Mouse (Mus musculus) cerebellum, postnatal 25 days (tissue): ENCODE data around the gene Uaca.
A peak's percentile ranks its signal among the peaks of the same experiment; 100 is the strongest.
"Not testable (repeated sequence)": the region's sequence is repeated elsewhere in the genome, so short reads cannot be mapped to it uniquely, and the experiment has no call there.

ENCODE experiments used
- DNase-seq, 2 experiments: peaks; one replicate each; pipeline ENCODE4 v3.0.0; 2021; ENCODE audit warnings: mixed read lengths in 2 of 2

The Uaca gene

DNA sequence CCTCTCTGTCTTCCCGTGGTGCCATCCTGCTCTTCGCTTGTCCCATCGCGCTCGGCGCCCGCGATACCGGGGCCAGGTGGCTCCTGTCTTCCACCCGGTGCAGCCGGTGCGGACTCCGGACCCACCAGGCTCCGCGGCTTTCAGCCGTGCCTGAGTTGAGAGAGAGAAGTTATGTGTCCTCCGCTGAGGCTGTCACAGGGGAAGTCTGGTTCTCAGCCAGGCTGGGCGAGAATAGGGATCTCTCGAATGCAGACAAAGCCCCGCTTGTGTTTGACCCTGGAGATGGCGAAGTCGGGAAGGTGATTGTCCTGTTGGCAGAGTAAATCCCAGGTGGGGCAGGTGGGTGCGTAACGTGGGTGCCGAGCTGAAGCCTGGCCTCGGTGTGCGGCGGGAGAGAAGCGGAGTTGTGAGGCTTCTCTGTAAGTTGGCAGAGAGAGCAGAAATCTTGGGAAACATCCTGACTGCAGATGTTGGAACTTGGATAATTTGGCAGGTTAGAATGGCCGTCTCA is 554 bp downstream of the Uaca start:
- DNase-seq, result peak; percentile 37 to 49

DNA sequence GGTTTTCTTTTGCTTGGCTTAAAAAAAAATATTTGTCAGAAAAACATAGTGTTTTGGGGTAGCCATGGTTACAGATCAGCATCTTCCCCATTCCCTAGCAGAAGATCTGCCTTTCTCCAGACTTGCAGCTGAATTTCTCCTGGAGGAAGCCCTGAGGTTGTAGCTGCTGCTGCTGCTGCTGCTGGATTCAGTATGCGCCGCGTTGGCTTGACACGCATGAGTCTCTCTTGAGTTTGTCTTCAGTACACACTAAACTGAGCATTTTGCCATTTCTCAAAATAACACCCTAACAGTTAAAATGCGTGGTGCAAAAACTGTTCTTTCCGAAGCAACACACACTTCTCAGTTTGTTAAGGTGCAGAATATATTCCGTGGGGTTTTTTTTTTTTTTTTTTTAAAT is 1.7 kb downstream of the Uaca start:
- DNase-seq, result no peak

DNA sequence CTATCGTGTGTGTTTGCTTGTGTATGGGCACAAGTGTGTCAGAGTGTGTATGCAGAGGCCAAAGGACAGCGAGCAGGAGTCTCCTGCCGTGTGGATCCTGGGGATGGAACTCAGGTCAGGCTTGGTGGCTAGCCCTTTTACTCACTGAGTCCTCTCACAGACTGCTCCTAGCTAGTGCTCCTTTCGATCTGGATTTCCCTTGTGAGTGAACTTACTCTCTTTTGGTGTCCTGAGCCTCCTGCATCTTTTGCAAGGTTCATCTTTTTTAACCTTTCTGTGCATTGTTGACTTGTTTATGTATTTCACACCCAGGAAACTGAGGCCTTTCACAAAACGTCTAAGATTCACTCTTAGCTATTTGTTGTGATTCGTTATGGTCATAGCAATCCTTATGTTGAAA is 2.8 kb downstream of the Uaca start:
- no peak for DNase-seq

DNA sequence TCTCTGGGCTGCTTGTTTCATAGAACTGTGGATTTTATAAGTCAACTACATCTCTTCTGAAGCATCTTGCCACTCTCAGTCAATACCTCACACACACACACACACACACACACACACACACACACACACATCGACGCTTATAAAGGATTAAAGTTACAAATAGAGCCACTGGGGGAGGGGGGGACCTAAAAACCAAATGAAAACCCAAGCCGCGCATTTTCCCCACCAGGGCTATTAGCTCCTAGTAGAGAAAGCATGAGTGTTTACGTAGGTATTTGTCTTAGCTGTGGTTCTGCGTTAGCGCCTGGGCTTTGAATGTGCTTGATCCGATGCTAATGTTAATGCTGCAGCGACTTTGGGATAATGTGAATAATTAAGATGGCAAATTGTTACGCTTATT is 4.7 kb downstream of the Uaca start:
- DNase-seq, result no peak

DNA sequence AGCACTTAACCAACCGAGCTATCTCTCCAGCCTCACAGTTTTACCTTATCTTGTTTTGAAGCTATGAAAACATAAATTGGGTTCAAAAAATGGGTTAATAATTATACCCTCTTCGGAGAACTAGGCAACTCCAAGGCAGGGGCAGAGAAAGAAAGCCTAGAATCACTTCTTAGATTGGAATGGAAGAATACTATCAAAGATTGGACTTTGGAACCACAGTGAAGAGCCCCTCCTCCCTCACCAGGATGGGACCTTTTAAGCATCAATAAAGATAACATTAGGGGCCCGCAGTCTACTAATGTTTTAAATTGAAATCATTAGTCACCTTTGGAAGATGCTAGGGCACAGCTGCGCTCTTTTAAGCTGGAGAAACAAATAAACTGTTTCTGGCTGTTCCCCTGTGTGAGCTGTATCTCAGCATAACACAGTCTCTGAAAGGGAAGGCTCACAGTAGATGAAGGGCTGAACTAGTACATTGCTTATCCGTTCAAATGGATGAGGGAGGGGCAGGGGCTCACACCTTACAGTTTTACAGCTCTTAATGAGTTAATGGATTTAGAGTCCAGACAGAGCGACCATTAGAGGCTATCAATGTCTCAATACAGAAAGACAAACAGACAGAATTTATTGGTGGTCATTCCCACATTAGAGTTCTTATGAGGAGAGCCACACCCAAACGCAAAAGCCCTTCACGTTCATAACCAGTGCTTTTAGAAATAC is 6.5 kb downstream of the Uaca start:
- DNase-seq, result no peak

DNA sequence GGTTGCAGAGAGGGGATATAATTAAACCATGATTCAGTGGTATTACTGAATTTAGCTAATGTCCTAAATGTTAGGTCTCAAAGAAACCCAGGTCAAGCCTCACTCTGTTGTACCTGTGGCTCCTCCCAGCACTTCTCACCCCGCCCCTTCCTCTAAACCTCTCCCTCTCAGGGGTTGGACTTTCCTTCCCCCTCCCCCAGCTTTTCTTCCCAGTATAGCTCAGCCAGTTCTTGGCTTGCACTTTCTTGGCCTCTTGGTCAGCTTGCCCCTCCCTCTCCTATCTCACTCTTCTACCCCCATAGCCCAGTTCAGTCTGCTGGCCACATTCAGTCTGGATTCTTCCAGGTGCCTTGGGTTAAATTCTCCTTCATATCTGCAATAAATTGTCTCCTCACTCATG is 7.4 kb downstream of the Uaca start:
- DNase-seq, result no peak

DNA sequence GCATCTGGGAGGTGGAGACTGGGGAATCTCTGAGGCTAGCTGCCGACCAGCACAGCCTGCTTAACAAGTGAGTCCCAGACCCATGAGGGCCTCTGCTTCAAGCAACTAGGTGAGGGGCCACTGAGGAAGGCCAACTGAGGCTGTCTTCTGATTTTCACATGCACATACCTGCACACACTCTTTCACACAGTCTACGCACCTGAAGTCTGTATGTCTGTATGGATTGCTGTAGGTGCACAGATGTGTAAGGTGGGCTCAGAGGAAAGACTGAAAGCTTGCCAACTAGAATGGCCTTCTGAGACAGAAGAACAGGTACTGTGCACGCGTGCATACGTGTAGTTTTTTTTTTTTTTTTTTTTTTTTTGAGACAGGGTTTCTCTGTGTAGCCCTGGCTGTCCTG is 8.0 kb downstream of the Uaca start:
- no peak for DNase-seq

DNA sequence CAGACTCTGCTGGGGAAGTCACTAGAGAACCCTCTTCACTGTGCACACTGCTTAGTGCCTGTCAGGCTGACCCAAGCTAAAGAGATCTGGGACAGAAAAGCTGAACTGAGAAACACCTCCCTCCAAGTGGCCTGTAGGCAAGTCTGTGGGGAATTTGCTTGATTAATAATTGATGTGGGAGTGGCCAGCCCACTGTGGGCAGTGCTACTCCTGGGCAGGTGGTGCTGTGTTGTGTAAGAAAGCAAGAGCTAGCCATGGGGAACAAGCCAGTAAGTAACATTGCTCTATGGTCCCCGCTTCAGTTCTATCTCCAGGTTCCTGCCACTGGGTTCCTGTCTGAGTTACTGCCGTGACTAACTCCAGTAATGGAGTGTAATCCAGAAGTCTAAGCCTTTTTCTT is 11.7 kb downstream of the Uaca start:
- DNase-seq, result no peak

DNA sequence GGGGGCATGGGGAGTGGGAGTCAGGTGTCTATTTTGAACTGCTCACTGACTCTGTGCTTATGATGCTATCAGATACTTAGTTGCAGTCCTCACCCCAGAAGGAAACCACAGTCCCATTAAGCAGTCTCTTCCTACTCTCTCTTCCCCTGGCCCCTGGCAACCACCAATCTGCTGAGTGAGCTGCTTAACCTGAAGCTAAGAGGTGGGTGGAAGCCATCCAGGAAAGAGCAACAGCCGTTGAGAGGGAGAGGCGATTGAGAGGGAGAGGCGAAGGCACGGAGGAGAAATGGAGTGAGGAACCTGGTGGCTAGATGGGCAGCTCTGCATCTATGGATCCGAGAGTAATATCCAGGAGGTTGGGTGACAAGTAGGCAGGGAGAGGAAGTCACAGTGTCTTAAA is 13.7 kb downstream of the Uaca start:
- DNase-seq, result no peak

DNA sequence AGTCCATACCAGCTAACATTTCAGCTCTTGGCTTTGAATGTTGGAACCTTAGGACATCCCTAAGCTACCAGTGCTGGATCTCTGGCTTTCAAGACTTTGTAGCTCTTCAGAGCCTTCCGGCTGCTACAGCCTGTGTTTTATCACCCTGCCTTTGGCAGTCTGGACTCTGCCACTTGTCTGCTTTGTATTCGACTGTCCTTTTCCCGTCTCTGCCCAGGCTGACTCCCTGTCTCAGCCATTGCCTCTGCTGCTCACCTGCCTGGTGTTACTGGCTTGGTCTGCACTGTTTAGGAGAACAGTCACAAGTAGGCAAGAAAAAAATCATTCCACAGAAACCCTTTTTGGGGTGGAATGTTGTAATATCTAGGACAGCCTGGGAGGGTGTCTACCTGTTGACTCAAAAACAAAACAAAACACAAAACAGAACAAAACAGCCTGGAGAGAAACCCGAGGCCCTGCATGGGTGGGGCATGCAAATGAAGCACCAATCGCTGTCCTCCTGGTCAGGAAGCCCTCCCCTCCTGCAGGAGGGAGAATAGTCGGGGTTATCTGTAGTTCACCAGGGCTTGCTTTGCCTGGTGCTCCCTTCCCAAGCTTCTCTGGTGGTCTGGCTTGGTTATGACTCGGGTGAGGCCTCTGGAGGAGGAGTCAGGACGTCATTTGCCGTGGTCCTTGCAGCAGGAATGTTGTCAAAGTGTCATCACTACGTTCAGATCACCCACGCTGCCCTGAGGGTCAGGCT is 19.0 kb downstream of the Uaca start:
- no peak for DNase-seq

DNA sequence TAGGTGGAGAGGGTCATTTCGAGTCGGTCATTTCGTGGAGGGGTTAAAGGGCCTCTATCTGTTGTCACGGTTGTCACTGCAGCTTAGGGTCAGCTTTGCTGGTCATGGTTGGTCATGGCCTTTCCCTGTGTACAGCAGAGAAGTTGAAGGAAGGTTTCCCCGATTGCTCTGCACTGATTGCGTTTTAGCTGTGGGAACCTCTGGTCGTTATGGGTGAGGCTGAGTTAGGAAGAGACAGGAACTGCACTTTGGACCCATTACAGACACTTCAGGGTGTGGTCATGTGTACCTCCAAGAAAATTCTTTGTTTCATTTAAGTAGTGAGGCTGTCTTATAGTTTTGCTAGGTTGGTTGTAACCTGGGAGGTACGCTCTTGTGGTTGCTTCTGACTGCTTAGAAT is 21.2 kb downstream of the Uaca start:
- DNase-seq, result no peak

DNA sequence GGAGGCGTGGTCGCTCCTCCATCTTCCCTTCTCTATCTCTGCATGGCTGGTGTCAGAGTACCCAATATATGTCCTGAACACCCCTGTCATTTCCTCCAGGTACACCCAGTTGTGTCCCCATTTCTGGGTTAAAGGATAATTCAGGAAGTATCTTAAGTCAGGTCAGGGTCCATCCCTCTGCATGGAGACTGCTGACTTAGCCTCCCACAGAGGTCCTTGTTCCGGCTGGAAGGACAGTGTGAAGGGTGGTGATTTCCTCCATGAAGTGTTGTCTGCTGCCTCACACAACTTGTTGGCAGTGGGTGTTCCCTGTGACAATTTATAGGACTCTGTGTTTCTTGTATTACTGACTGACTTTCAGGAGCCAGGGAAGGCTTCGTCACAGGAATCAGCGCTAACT is 23.2 kb downstream of the Uaca start:
- no peak for DNase-seq

DNA sequence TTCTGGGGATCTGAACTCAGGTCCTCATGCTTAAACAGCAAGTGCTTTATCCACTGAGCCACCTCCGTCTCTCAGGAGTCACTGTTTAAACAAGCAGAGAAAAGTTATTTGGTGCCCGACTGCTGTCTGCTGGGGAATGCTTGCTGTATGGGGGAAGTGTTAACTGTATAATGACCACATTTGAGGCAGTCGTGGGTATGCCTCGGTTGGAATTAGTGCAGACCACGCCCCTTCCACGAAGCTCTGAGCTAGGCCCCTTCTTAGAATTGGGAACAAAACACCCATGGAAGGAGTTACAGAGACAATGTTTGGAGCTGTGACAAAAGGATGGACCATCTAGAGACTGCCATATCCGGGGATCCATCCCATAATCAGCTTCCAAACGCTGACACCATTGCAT is 24.2 kb downstream of the Uaca start:
- not testable (repeated sequence) for DNase-seq

DNA sequence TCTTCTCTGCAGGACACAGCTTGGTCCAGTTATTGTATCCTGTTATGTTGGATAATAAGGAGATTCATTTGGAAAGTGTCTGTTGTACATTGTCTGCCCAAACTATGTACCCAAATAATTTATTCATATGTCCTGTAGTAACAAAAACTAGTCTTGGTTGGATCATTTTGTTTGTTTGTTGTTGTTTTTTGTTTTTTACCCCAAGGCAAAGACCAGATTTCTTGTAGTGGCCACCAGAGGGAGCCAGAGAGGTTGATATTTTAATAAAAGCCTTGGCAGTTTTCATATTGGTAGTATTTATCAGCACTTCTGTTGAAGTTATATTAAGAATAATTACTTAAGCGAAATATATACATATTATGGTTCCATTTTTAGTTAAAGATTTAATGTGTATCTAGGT is 25.0 kb downstream of the Uaca start:
- DNase-seq, result peak; percentile 12 to 59

DNA sequence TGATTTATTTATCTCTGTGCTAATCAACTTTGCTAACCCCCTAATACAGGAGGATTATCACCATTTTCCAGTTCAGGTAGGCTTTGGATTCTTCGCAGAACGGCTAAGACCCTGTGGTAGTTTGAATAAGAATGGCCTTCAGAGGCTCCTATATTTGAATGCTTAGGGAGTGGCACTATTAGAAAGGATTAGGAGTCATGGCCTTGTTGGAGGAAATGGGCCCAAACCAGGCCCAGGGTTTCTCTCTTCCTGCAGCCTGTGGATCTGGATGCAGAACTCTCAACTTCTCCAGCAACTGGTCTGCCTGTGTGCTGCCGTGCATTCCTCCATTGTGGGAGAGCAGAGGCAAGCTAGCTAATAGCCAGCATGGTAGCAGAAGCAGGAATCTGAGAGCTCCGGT is 27.2 kb downstream of the Uaca start:
- DNase-seq, result no peak

DNA sequence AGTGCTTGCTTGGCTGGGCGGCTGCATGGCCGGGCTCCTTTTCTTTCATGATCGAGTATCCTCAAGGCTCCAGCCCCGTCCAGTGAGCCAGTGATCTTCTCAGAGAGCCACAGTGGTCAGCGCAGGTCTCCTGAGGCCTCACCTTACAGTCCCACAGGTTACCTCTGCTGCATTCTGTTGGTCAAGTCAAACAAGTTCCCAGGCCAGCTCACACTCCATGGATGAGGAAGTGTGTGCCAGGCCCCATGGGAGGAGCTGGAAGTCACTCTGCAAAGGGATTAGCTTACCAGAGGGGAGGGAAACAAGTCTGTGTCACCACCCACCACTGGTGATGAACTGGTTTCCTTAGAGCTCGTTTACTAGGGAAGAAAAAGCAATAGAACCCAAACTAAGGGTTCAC is 28.3 kb downstream of the Uaca start:
- no peak for DNase-seq

DNA sequence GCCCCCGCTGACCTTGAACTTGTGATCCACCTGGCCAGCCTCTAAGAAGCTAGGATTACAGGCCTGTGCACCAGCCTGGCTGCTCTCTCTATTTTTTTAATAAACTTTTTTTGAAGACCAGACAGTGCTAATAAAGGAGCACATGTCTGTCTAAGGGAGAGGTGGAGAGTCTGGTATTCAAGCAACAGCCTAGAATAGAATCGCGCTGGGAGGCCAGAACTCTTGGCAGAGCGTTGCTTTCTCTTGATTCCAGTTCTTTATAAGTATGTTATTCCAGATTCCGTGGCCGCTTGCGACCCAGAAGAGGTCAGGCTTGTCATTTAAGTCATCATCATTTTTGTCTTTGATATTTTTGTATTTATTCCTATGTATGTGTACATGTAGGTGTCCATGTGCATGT is 31.2 kb downstream of the Uaca start:
- no peak for DNase-seq

DNA sequence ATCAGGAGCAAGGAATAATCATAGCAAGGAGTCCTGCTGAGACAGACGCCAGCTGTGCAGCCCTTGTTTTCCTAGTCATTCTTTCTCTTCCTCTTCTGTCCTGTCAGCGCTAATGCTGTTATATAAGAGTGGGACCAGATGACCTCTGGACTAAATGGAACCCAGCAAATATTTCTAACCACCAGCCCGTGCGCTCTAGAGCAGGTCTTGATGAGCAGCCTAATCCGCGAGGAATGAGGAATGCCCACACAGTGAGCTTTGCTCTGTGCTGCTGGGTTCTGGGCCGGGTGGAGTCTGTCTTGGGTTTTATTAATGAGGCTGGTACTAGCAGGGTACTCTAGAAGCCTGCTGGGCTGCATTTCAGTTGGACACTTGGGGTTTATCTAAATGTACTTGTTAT is 32.4 kb downstream of the Uaca start:
- DNase-seq, result no peak

DNA sequence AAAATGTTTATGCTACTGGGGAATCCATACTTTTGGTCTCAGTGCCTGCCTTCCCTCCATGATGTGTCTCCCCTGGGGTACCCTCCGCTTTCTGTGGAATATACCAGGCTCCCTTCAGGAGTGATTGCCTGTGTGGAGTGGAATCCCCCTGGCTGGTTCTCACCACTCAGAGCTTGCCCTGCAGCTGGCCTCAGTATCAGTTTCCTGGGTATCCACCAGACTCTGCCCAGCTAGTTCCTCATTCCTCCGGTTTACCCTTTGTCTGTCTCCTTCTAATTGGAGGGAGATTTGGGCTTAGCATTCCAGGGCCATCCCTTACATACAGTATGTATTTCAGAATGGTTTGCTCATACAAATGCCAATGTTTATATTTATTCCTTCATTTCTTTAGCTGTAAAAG is 33.9 kb downstream of the Uaca start:
- DNase-seq, result no peak

DNA sequence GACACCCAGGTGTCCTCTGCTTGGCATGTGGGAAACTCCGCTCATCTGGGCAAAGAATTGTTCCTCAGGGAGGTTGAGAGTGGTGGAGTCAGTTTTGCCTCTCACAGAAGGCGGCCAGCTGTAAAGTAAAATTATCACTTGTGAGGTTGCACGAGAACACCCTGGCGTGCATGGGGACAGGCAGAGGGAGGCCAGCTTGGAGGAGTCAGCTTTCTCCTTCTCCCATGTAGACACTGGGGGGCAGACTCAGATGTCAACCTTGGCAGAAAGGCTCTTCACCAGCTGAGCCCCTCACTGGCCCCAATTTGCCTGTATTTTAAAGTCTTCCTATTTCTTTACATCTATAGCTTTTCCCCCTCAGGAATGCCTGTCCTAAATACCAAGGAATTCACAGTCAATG is 35.3 kb downstream of the Uaca start:
- no peak for DNase-seq

DNA sequence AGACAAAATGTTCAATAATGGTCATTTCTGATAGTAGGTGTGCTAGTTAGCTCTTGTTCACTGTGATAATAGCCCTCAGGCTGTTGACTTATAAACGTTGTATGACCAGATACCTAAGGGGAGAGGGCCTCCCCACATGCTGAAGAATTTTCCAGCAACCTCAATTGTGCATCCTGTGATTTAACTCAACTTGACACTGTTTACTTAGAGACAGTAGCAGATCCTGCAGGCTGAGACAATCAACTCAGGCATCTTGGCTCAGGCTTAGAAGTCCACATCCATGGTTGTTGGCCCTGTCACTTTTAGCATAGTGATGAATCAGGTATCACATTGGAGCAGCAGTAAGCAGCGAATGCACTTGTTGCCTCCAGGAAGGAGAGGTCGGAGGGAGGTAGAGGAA is 35.7 kb downstream of the Uaca start:
- DNase-seq, result no peak

DNA sequence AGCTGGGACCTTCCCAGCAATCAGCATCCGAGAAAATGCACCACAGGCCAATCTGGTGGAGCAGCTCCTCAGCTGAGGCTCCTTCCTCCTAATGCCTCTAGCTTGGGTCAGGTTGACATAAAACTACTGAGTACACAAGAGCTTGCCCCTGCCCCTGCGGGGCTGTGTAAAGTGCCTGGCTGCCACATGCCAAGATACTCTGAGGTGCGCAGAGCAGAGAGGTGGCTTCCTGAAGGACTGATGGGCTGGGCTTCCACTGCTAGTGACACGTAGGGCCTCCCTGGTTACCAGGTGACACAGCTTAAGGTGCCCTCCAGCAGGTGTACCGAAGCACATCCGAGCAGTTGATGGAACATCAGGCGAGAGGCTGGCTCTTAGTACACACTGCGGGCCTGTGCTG is 37.9 kb downstream of the Uaca start:
- no peak for DNase-seq

DNA sequence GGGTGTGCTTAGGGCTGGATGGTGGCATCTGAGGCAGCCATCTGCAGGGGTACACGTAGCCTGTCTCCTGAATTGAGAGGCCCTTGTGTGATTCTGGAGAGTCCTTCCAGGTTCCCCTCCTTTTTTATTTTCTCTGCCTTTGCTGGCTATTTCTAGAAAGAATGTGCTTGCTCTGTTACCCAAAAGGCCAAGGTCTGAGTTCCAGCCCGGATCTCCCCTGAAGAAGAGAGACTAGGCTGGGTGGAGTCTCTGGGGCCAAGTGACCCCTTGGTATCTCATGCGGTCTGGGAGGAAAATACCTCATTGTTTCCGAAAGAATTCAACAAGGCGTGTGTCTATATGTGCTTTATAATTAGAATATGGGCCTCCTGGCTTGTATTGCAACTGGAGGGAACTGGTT is 41.8 kb downstream of the Uaca start:
- DNase-seq, result no peak

DNA sequence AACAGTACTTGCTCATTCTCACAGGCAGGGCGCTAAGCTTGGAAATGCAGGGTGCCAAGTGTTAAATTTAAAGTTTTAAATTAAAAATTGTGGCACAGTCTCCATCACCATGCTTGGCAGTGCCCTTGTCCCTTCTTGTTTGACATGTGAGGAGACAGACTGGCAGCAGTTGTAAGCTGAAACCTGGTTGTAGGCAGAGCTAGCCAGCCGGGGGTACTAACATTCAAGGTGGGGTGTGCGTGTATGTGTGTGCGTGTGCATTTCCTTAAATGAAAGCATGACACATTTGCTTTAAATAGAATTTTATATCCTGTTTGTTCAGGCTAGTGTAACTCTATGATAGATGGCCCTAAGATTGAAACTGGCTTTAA is 42.7 kb downstream of the Uaca start:
- DNase-seq, result no peak
